Mouse (Mus musculus) ovary, postnatal 36 days (tissue): Measurements from ENCODE around the gene Xpo1.
"Not testable (repeated sequence)": the region's sequence is repeated elsewhere in the genome, so short reads cannot be mapped to it uniquely, and the experiment has no call there.

Source experiments
- DNase-seq: peaks from one replicate; pipeline ENCODE4 v3.0.0; 2022; ENCODE audit warnings: low spot score, mixed read lengths

The Xpo1 gene

GRCm38 (mm10) chr11:23298301-23298700 lies 42.5 kb downstream of the Xpo1 start:
- DNase-seq = no peak

GRCm38 (mm10) chr11:23299910-23300309 lies 44.1 kb downstream of the Xpo1 start:
- no peak for DNase-seq

- no peak for DNase-seq
Observed at GRCm38 (mm10) chr11:23303126-23303525, 47.3 kb downstream of the Xpo1 start.

- DNase-seq = not testable (repeated sequence)
Observed at GRCm38 (mm10) chr11:23305101-23305672, 49.3 kb downstream of the Xpo1 start.

GRCm38 (mm10) chr11:23305673-23306608 lies 50.1 kb downstream of the Xpo1 start:
- peak; percentile 98 for DNase-seq

GRCm38 (mm10) chr11:23306764-23307565 lies 51.1 kb downstream of the Xpo1 start, which contains the start of gene Usp34:
Gene Usp34, plus strand, starts transcription at chr11:23306895.
- peak; percentile 81 for DNase-seq

- DNase-seq = no peak
Observed at GRCm38 (mm10) chr11:23307566-23307920, 51.7 kb downstream of the Xpo1 start.

- no peak for DNase-seq
Observed at GRCm38 (mm10) chr11:23313496-23313895, 57.7 kb downstream of the Xpo1 start.

GRCm38 (mm10) chr11:23329413-23329812 lies 73.6 kb downstream of the Xpo1 start:
- no peak for DNase-seq

GRCm38 (mm10) chr11:23332136-23332535 lies 76.3 kb downstream of the Xpo1 start:
- no peak for DNase-seq

- DNase-seq = no peak
Observed at GRCm38 (mm10) chr11:23335160-23335559, 79.3 kb downstream of the Xpo1 start.
